In the genomic region with DNA sequence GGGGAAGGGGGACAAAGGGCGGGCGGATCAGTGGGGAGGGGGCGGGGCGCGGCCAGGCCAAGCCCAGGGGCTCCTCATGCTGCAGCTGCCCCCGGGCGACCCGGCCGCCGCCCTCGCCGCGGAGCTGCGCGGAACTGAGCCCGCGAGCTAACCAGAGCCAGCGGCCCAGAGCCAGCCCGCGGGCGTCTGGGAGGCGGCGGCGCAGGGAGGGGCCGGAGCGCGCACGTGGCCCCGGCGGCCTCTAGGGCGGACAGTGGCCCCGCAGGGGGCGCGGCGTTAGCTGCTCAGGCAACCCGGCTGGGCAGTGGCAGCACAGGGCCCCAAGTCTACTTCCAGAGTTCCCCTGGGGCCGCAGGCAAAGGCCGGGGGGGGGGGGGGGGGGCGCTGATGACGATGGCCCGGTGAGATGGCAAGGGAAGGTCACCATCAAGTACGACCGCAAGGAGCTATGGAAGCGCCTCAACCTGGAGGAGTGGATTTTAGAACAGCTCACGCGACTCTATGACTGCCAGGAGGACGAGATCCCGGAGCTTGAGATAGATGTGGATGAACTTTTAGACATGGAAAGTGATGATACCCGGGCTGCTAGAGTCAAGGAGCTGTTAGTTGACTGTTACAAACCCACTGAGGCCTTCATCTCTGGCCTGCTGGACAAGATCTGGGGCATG, we compare ENCODE assay signal across 9 mouse cellular contexts. TPM values are rescaled to one million over a fixed set of nuclear protein-coding genes. Genes with fewer than 3 reads are reported as not detected.
DNase-seq lines count a peak whose midpoint lies in the region; ATAC-seq and TF ChIP-seq lines count a peak whose summit lies in the region.
"Had no signal": no experiment of that assay in that cellular context is flagged by ENCODE, and none has a peak within 500 bp of the region (broad histone marks: within the 10 kb centered on the region; RNA-seq: fewer than 3 reads in every experiment).

No protein-coding gene starts in this region.

- no peaks in the 10 kb centered on the region for H3K4me1 ChIP-seq in hindbrain, embryonic 13.5 days (replicated peaks)
- no peaks in the 10 kb centered on the region for H3K4me1 ChIP-seq in limb, embryonic 15.5 days
- H3K4me1 ChIP-seq in midbrain, embryonic 13.5 days (replicated peaks), result no peaks in the 10 kb centered on the region
- H3K4me1 ChIP-seq in thymus, adult 2 months (replicated peaks; ENCODE audit: control insufficient read depth, insufficient read depth, low read length), result no peaks in the 10 kb centered on the region

- H3K36me3 ChIP-seq in hindbrain, embryonic 13.5 days, result no peaks in the 10 kb centered on the region
- H3K36me3 ChIP-seq in limb, embryonic 15.5 days, result no peaks in the 10 kb centered on the region
- no peaks in the 10 kb centered on the region for H3K36me3 ChIP-seq in midbrain, embryonic 13.5 days
- no peaks in the 10 kb centered on the region for H3K36me3 ChIP-seq in thymus, adult 2 months (ENCODE audit: control insufficient read depth, insufficient read depth, low read length)

- ATAC-seq in hindbrain, embryonic 13.5 days (ENCODE audit: low FRiP score), result peak; percentile 54; the same call in 1 of the 2 replicates
- no peak for ATAC-seq in limb, embryonic 15.5 days (ENCODE audit: insufficient number of reproducible peaks, low FRiP score, low TSS enrichment, low read depth)
- peak; percentile 89 for ATAC-seq in midbrain, embryonic 13.5 days

- intact Hi-C loops in left cerebral cortex, postnatal 4 days (cut with DNase I), result no loop called here
- intact Hi-C loops in left cerebral cortex, postnatal 25 days (cut with DNase I), result no loop called here

- peak; percentile 27 for DNase-seq in left cerebral cortex, postnatal 4 days
- DNase-seq in left cerebral cortex, postnatal 25 days (ENCODE audit: low spot score in 2 of 2), result no peak
- DNase-seq in cerebellum, postnatal 14 days, result peak; percentile 37 to 41
- peak; percentile 30 to 39 for DNase-seq in gastrocnemius, adult 8-10 months (ENCODE audit: low spot score in 2 of 2)
- DNase-seq in thymus, adult 2 months, result peak; percentile 16

- H3K4me3 ChIP-seq in hindbrain, embryonic 13.5 days, result peak overlapping the region; percentile 47
- peak overlapping the region; percentile 42 for H3K4me3 ChIP-seq in limb, embryonic 15.5 days
- H3K4me3 ChIP-seq in midbrain, embryonic 13.5 days (replicated peaks), result peak overlapping the region; percentile 45
- H3K4me3 ChIP-seq in thymus, adult 2 months (ENCODE audit: control insufficient read depth, insufficient read depth, low read length), result peak overlapping the region; percentile 39
- H3K4me3 ChIP-seq: myocyte had no signal

- H3K9ac ChIP-seq in hindbrain, embryonic 13.5 days, result peak overlapping the region; percentile 62
- H3K9ac ChIP-seq in limb, embryonic 15.5 days, result no peak overlapping the region
- peak overlapping the region; percentile 58 for H3K9ac ChIP-seq in midbrain, embryonic 13.5 days (replicated peaks)

- H3K4me2 ChIP-seq in hindbrain, embryonic 13.5 days, result peak overlapping the region; percentile 59
- H3K4me2 ChIP-seq in limb, embryonic 15.5 days, result peak overlapping the region; percentile 57
- peak overlapping the region; percentile 59 for H3K4me2 ChIP-seq in midbrain, embryonic 13.5 days (replicated peaks)

- no peak for TF ChIP-seq CTCF in thymus, adult 2 months (IDR thresholded peaks at IDR 0.05; ENCODE audit: borderline replicate concordance, control insufficient read depth, extremely low read depth, insufficient read depth, low read length, poor library complexity)

- H3K9me3 ChIP-seq in hindbrain, embryonic 13.5 days, result no peaks in the 10 kb centered on the region
- no peaks in the 10 kb centered on the region for H3K9me3 ChIP-seq in limb, embryonic 15.5 days
- no peaks in the 10 kb centered on the region for H3K9me3 ChIP-seq in midbrain, embryonic 13.5 days

- H3K27ac ChIP-seq in hindbrain, embryonic 13.5 days, result no peak overlapping the region
- no peak overlapping the region for H3K27ac ChIP-seq in limb, embryonic 15.5 days
- no peak overlapping the region for H3K27ac ChIP-seq in midbrain, embryonic 13.5 days
- H3K27ac ChIP-seq in thymus, adult 2 months (ENCODE audit: control insufficient read depth, insufficient read depth, low read length), result no peak overlapping the region

- 11% methylated on average over 30 of the region's 49 CpGs for WGBS in hindbrain, embryonic 13.5 days
- WGBS in limb, embryonic 15.5 days, result 18% methylated on average over 40 of the region's 49 CpGs
- 16% methylated on average over 31 of the region's 49 CpGs for WGBS in midbrain, embryonic 13.5 days
- 12% methylated on average over 28 of the region's 49 CpGs for WGBS in thymus, adult 2 months

- H3K27me3 ChIP-seq in hindbrain, embryonic 13.5 days, result no peaks in the 10 kb centered on the region
- no peaks in the 10 kb centered on the region for H3K27me3 ChIP-seq in limb, embryonic 15.5 days
- H3K27me3 ChIP-seq in midbrain, embryonic 13.5 days, result no peaks in the 10 kb centered on the region
- no peaks in the 10 kb centered on the region for H3K27me3 ChIP-seq in thymus, adult 2 months (ENCODE audit: control insufficient read depth, insufficient read depth, low read length)

- no peak for TF ChIP-seq POLR2A in thymus, adult 2 months (IDR thresholded peaks at IDR 0.05; ENCODE audit: control insufficient read depth, extremely low read depth, insufficient read depth, low read length, poor library complexity)

RNA-seq across cellular contexts. Expression of a gene that starts 7.9 kb away (rescaled TPM):
- total RNA-seq in left cerebral cortex, postnatal 4 days (2021), result not detected
- not detected for total RNA-seq in left cerebral cortex, postnatal 25 days (2021)
- not detected for total RNA-seq in gastrocnemius, adult 8-10 months (2022)
- not detected in 2 replicates for polyA plus RNA-seq in hindbrain, embryonic 13.5 days (2015; fragmentation: Nextera tagmentation; extraction: Ambion mirVana)
- polyA plus RNA-seq in limb, embryonic 15.5 days (2015; fragmentation: Nextera tagmentation; extraction: Ambion mirVana), result not detected in 2 replicates
- polyA plus RNA-seq in midbrain, embryonic 13.5 days (2015; fragmentation: Nextera tagmentation; extraction: Ambion mirVana), result not detected in 2 replicates
- not detected in 2 replicates for polyA plus RNA-seq in thymus, adult 2 months (2012; rRNA removed)
- polyA plus RNA-seq: myocyte had no signal

RNA-seq across cellular contexts. Expression of a gene that starts 24.9 kb away (rescaled TPM):
- total RNA-seq in left cerebral cortex, postnatal 4 days (2021), result 10 to 100 TPM; 19.1 TPM
- total RNA-seq in left cerebral cortex, postnatal 25 days (2021), result 10 to 100 TPM; 29.0 to 29.4 TPM
- total RNA-seq in gastrocnemius, adult 8-10 months (2022), result 10 to 100 TPM in 3 of 4 experiments, 1 to 10 TPM in 1; 8.0 to 13.1 (median 10.6) TPM
- 21.8 and 24.7 TPM in 2 replicates for polyA plus RNA-seq in hindbrain, embryonic 13.5 days (2015; fragmentation: Nextera tagmentation; extraction: Ambion mirVana)
- 52.6 and 57.0 TPM in 2 replicates for polyA plus RNA-seq in limb, embryonic 15.5 days (2015; fragmentation: Nextera tagmentation; extraction: Ambion mirVana)
- 16.1 and 18.5 TPM in 2 replicates for polyA plus RNA-seq in midbrain, embryonic 13.5 days (2015; fragmentation: Nextera tagmentation; extraction: Ambion mirVana)
- polyA plus RNA-seq in thymus, adult 2 months (2012; rRNA removed), result 126 and 131 TPM in 2 replicates

Comparison
In these comparisons a context has a peak if more than half of its experiments do, and no peak if none do; other contexts are left out.
1. DNase-seq: peak in left cerebral cortex, postnatal 4 days (single experiment), cerebellum, postnatal 14 days (2 of 2), gastrocnemius, adult 8-10 months (2 of 2) and thymus, adult 2 months (single experiment); none in left cerebral cortex, postnatal 25 days (0 of 2).
2. Peak in every context shown above with its lines, with median percentiles within 50 percentile points of each other: H3K4me2 ChIP-seq and H3K4me3 ChIP-seq.